Mouse (Mus musculus) kidney, postnatal 0 days (tissue): ENCODE results near the gene Tmem50a. TPM values are rescaled to one million over a fixed set of nuclear protein-coding genes. Genes with fewer than 3 reads are reported as not detected.

ENCODE experiments used
- ATAC-seq: fragments of 200-750 bp; cut with Nextera tagmentation; replicated peaks from 2 replicates; pipeline ENCODE4 v1.8.0; 2017; ENCODE audit warnings: low read depth, moderate number of reproducible peaks, moderate TSS enrichment, moderate library complexity; ENCODE audit not compliant: low FRiP score
- DNase-seq: peaks from one replicate; pipeline ENCODE4 v3.0.0-alpha.2; 2016; ENCODE audit warnings: low spot score
- H3K27ac ChIP-seq: fragments of 300-500 bp; sonication (generic); 2 replicates; pipeline ENCODE4 v1.5.1; 2014; ENCODE audit warnings: mild to moderate bottlenecking
- H3K27me3 ChIP-seq: fragments of 300-500 bp; sonication (generic); 2 replicates; pipeline ENCODE4 v1.6.1; 2014; ENCODE audit warnings: low read length, mixed read lengths; ENCODE audit not compliant: insufficient read depth
- H3K36me3 ChIP-seq: fragments of 300-500 bp; sonication (generic); 2 replicates; pipeline ENCODE4 v1.6.1; 2014; ENCODE audit warnings: low read length, mixed read lengths; ENCODE audit not compliant: insufficient read depth
- H3K4me1 ChIP-seq: fragments of 300-500 bp; sonication (generic); replicated peaks from 2 replicates; pipeline ENCODE4 v1.6.1; 2014; ENCODE audit warnings: antibody characterized with exemption, low read length, mixed read lengths; ENCODE audit not compliant: insufficient read depth
- H3K4me2 ChIP-seq: fragments of 300-500 bp; sonication (generic); 2 replicates; pipeline ENCODE4 v1.6.1; 2014; ENCODE audit warnings: mild to moderate bottlenecking, low read length, moderate library complexity, mixed read lengths
- H3K4me3 ChIP-seq: fragments of 300-500 bp; sonication (generic); replicated peaks from 2 replicates; pipeline ENCODE4 v1.5.1; 2014; ENCODE audit warnings: low read depth, low read length
- H3K9ac ChIP-seq: fragments of 300-500 bp; sonication (generic); 2 replicates; pipeline ENCODE4 v1.6.1; 2014; ENCODE audit warnings: low read depth, low read length
- H3K9me3 ChIP-seq: fragments of 300-500 bp; sonication (generic); replicated peaks from 2 replicates; pipeline ENCODE4 v1.6.1; 2016; ENCODE audit warnings: low read length, inconsistent platforms, mixed read lengths
- CTCF ChIP-seq: IDR thresholded peaks from 2 replicates; pipeline ENCODE4 v1.5.1; 2016; ENCODE audit warnings: antibody characterized with exemption, low read depth, mild to moderate bottlenecking, moderate library complexity
- WGBS: fragments of 180-500 bp; shearing (Covaris S2); extraction: QIAGEN DNeasy Blood & Tissue Kit; methylation state at CpG from one replicate; pipeline ENCODE4 v1.1.7; 2014; 5-methylcytosine and 5-hydroxymethylcytosine counted together
- polyA plus RNA-seq: library from polyadenylated mRNA; unstranded; fragments of >200 nt; fragmentation: Nextera tagmentation; extraction: Ambion mirVana; gene quantifications from 2 replicates; pipeline ENCODE4 v1.2.1, GENCODE M21; 2015

The Tmem50a gene
- polyA plus RNA-seq, 1 experiment from 2014 or later = 169 TPM

- Histone ChIP-seq H3K4me3 (no peak overlapping the region), H3K4me2 (no peak overlapping the region), H3K4me1 (no peaks in the 10 kb centered on the region; the same call in 1 of the 2 replicates), H3K36me3 (no peaks in the 10 kb centered on the region), H3K9me3 (no peaks in the 10 kb centered on the region), H3K27me3 (no peaks in the 10 kb centered on the region), H3K9ac (no peak overlapping the region), H3K27ac (no peak overlapping the region)
- 17% methylated on average over 11 of the region's 11 CpGs for WGBS
- peak; percentile 55 for ATAC-seq
- peak; percentile 73 for DNase-seq
- TF ChIP-seq CTCF = peak; percentile 55
These were observed 35.8 kb upstream of the Tmem50a start for GRCm38 (mm10) chr4:134950518-134951091.

- DNase-seq (peak; percentile 92), ATAC-seq (no peak)
- Histone ChIP-seq H3K4me2 (peak overlapping the region; percentile 40; the same call in 1 of the 2 replicates), H3K4me3 (no peak overlapping the region), H3K27me3 (no peaks in the 10 kb centered on the region), H3K9ac (no peak overlapping the region), H3K4me1 (no peaks in the 10 kb centered on the region; the same call in 1 of the 2 replicates), H3K27ac (no peak overlapping the region), H3K9me3 (no peaks in the 10 kb centered on the region), H3K36me3 (no peaks in the 10 kb centered on the region)
- TF ChIP-seq CTCF = peak; percentile 93
- 8% methylated on average over 17 of the region's 17 CpGs for WGBS
These were observed 31.4 kb upstream of the Tmem50a start for GRCm38 (mm10) chr4:134946024-134946744.

DNA sequence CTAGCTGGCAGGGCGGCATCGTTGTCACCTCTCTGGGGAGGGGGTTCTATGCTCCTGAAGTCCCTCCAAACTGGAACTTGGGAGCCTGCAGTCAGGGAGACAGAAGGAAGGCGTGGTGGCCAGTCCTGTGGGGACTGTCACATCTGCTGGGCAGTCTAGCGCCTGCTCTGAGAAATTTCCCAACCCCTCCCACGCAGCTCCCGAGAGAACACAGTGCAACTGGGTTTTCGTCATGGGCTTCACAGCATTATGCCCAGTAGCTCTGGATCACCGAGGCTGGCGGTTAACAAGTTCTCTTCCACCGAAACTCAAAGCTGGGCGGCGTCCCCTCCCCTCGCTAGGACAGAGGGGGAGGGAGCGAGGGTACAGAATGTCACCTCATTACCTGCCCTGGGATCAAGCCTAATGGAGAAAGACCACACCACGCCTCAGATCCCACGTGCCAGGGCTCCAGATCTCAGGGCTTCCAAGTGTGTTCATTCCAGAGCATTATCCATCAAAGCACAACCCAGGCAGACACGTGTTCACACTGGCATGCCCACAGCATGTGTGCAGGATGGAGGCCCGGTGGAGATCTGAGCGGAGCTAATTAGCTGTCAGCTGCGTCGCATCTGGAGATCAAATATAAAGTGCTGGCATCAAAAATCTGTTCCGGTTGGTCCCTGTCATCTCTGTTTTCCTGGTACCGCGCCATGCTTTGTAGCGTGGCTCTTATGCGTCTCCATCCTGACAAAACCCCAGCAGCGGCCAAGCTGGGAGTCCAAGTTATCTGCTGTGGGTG is 29.1 kb upstream of the Tmem50a start:
- TF ChIP-seq CTCF = no peak
- no peak overlapping the region for H3K4me2 ChIP-seq
- H3K27me3 ChIP-seq = no peaks in the 10 kb centered on the region
- DNase-seq = no peak
- H3K36me3 ChIP-seq = no peaks in the 10 kb centered on the region
- no peaks in the 10 kb centered on the region for H3K9me3 ChIP-seq
- H3K4me1 ChIP-seq = no peaks in the 10 kb centered on the region; the same call in 1 of the 2 replicates
- no peak overlapping the region for H3K9ac ChIP-seq
- no peak overlapping the region for H3K4me3 ChIP-seq
- 44% methylated on average over 27 of the region's 27 CpGs for WGBS
- ATAC-seq = no peak
- no peak overlapping the region for H3K27ac ChIP-seq

DNA sequence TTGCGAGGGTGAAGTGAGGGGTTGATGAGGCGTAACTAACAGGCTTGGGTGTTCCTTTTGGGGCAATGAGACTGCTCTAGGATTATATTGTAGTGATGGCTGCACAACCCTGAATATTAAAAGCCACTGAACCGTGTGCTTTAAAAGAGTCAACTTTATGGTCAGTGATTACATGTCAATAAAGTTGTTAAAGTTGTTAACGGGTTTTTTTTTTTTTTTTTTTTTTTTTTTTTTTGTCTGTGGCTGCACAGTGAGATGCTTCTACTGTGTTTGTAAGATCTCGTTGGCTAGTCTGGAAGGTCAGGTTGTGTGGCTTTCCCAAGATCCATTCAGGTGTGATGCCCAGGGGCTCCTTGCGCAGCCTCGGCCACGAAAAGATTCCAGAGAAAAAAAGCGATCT is 25.1 kb upstream of the Tmem50a start:
- Histone ChIP-seq H3K36me3 (peaks cover 19% of the 10 kb centered on the region), H3K9ac (no peak overlapping the region), H3K4me3 (0 out of 2 replicates have a peak overlapping the region, but pooled peaks have one; percentile 5), H3K4me2 (peak overlapping the region; percentile 47), H3K4me1 (no peaks in the 10 kb centered on the region), H3K27ac (no peak overlapping the region), H3K9me3 (no peaks in the 10 kb centered on the region), H3K27me3 (no peaks in the 10 kb centered on the region)
- 26% methylated on average over 9 of the region's 9 CpGs for WGBS
- no peak for TF ChIP-seq CTCF
- DNase-seq (no peak), ATAC-seq (no peak)

DNA sequence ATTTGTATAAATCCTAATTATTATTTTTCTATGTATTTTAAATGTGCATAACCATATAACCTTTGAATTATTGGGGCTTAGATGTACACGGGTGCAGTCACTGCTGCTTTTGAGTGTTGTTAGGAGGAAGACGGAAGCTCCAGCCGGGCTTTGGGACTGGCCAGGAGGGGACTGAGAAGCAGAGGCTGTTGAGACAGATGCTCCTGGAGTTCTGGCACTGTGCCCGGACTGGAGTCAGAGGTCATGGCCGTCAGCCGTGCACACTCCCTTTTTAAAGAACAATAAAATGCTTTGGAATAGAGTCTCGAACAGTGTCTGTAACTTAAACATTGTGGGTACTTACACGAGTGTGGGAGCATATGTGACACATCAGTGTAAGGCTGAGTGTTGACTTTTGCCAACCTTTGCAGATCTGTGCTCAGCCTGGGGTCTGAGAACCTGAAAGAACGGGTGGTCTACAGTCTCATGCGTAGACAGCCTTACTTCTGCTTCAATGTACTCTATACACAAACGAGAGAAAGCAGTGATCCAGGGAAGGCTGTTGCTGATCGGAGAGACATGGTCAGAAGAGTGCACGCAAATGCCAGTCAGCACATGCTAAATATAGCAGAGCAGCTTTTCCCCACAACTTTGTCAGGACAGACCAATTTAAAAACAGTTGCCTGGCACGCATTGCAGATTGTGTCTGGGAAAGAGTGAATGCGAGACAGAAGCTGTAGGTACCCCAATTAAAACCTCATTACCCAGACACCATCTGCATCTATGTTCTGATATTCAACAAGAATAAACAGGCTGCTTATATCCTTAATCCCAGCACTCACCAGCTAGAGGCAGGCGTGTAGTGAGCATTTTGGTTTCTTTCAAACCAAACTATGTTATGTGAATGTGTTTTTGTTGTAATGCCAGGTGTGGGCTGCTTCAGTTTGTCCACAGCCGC is 22.7 kb upstream of the Tmem50a start:
- Histone ChIP-seq H3K9ac (no peak overlapping the region), H3K4me3 (no peak overlapping the region), H3K9me3 (no peaks in the 10 kb centered on the region), H3K27me3 (no peaks in the 10 kb centered on the region), H3K4me1 (no peaks in the 10 kb centered on the region), H3K27ac (no peak overlapping the region), H3K4me2 (no peak overlapping the region), H3K36me3 (peaks cover 31% of the 10 kb centered on the region)
- WGBS = 37% methylated on average over 17 of the region's 17 CpGs
- no peak for DNase-seq
- no peak for TF ChIP-seq CTCF
- ATAC-seq = no peak
